Mouse (Mus musculus) limb, embryonic 13.5 days (tissue): ENCODE measurements around the gene Rab5if. TPM values are rescaled to one million over a fixed set of nuclear protein-coding genes. Genes with fewer than 3 reads are reported as not detected.
"Not testable (repeated sequence)": the region's sequence is repeated elsewhere in the genome, so short reads cannot be mapped to it uniquely, and the experiment has no call there.

Experiments used
- ATAC-seq: fragments of 200-750 bp; cut with Nextera tagmentation; 2 replicates; pipeline ENCODE4 v1.8.0; 2017; ENCODE audit warnings: low read depth, moderate number of reproducible peaks, moderate TSS enrichment; ENCODE audit not compliant: low FRiP score
- H3K27ac ChIP-seq: fragments of 300-500 bp; sonication (generic); 2 replicates; pipeline ENCODE4 v1.5.1; 2015; ENCODE audit warnings: inconsistent platforms, mild to moderate bottlenecking, moderate library complexity
- H3K27me3 ChIP-seq: fragments of 300-500 bp; sonication (generic); 2 replicates; pipeline ENCODE4 v1.6.1; 2015; ENCODE audit warnings: mild to moderate bottlenecking, inconsistent platforms
- H3K36me3 ChIP-seq: fragments of 300-500 bp; sonication (generic); 2 replicates; pipeline ENCODE4 v1.6.1; 2015; ENCODE audit warnings: inconsistent platforms, mild to moderate bottlenecking, moderate library complexity
- H3K4me1 ChIP-seq: fragments of 300-500 bp; sonication (generic); 2 replicates; pipeline ENCODE4 v1.6.1; 2015; ENCODE audit warnings: inconsistent platforms
- H3K4me2 ChIP-seq: fragments of 300-500 bp; sonication (generic); replicated peaks from 2 replicates; pipeline ENCODE4 v1.6.1; 2015; ENCODE audit warnings: inconsistent platforms, mild to moderate bottlenecking, moderate library complexity
- H3K4me3 ChIP-seq: fragments of 300-500 bp; sonication (generic); 2 replicates; pipeline ENCODE4 v1.5.1; 2015; ENCODE audit warnings: moderate library complexity, mild to moderate bottlenecking, inconsistent platforms
- H3K9ac ChIP-seq: fragments of 300-500 bp; sonication (generic); 2 replicates; pipeline ENCODE4 v1.6.1; 2015; ENCODE audit warnings: mild to moderate bottlenecking, inconsistent platforms
- H3K9me3 ChIP-seq: fragments of 300-500 bp; sonication (generic); 2 replicates; pipeline ENCODE4 v1.6.1; 2016; ENCODE audit warnings: inconsistent platforms
- WGBS: fragments of 180-500 bp; shearing (Covaris S2); methylation state at CpG from one replicate; pipeline ENCODE4 v1.1.7; 2015; 5-methylcytosine and 5-hydroxymethylcytosine counted together
- polyA plus RNA-seq: library from polyadenylated mRNA; unstranded; fragments of >200 nt; fragmentation: Nextera tagmentation; extraction: Ambion mirVana; gene quantifications from 2 replicates; pipeline ENCODE4 v1.2.1, GENCODE M21; 2015

Rab5if gene
- 153 and 155 TPM in 2 replicates for polyA plus RNA-seq

GRCm38 (mm10) chr2:156862772-156863486, at the start of gene Rab5if:
Gene Rab5if, plus strand, starts transcription at chr2:156863128.
- Histone ChIP-seq H3K4me3 (peak within 1 kb of the TSS; percentile 78), H3K36me3 (peaks cover 36% of the 10 kb centered on the region), H3K9me3 (no peaks in the 10 kb centered on the region), H3K27ac (peak within 1 kb of the TSS; percentile 93), H3K4me2 (peak within 1 kb of the TSS; percentile 91), H3K4me1 (peaks cover 39% of the 10 kb centered on the region), H3K9ac (peak within 1 kb of the TSS; percentile 93), H3K27me3 (no peaks in the 10 kb centered on the region)
- WGBS, result under 1% methylated on average over 79 of the region's 98 CpGs
- ATAC-seq, result peak; percentile 97

DNA sequence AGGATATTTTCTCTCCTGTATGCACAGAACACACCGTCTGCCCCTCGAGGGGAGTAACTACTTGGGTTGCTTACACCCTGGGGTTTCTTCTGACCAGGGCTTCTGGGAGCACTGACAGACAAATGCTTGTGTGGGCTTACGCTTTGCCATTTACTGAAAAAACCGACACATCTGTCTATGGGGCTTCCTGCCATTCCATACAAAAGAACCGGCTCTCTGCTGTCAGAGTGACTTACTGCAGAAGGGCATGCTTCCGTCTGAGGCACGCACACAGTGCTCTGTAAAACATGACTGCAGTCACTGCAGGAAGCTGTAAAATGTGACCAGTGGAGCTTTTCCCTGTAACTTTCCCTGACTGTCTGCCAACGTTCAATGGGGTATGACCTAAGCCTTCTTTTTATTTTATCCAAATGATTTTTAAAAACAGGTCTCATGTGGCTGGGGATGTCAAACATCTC, 48.6 kb upstream of the Rab5if start:
- peaks cover 37% of the 10 kb centered on the region for H3K4me1 ChIP-seq
- H3K4me3 ChIP-seq, result no peak overlapping the region
- H3K27ac ChIP-seq, result peak overlapping the region; percentile 52; the same call in 1 of the 2 replicates
- H3K36me3 ChIP-seq, result no peaks in the 10 kb centered on the region
- WGBS, result 4% methylated on average over 8 of the region's 8 CpGs
- H3K4me2 ChIP-seq, result peak overlapping the region; percentile 31; the same call in 1 of the 2 replicates
- H3K27me3 ChIP-seq, result no peaks in the 10 kb centered on the region
- ATAC-seq, result no peak; the same call in 1 of the 2 replicates
- H3K9ac ChIP-seq, result no peak overlapping the region; the same call in 1 of the 2 replicates
- no peaks in the 10 kb centered on the region for H3K9me3 ChIP-seq

- Histone ChIP-seq H3K4me1 (peaks cover 34% of the 10 kb centered on the region), H3K9me3 (no peaks in the 10 kb centered on the region), H3K9ac (no peak overlapping the region), H3K27me3 (no peaks in the 10 kb centered on the region), H3K4me3 (no peak overlapping the region), H3K27ac (no peak overlapping the region; the same call in 1 of the 2 replicates), H3K4me2 (no peak overlapping the region), H3K36me3 (no peaks in the 10 kb centered on the region)
- ATAC-seq, result no peak
- WGBS, result 21% methylated on average over 5 of the region's 5 CpGs
These were observed 48.0 kb upstream of the Rab5if start for GRCm38 (mm10) chr2:156814893-156815292.

DNA sequence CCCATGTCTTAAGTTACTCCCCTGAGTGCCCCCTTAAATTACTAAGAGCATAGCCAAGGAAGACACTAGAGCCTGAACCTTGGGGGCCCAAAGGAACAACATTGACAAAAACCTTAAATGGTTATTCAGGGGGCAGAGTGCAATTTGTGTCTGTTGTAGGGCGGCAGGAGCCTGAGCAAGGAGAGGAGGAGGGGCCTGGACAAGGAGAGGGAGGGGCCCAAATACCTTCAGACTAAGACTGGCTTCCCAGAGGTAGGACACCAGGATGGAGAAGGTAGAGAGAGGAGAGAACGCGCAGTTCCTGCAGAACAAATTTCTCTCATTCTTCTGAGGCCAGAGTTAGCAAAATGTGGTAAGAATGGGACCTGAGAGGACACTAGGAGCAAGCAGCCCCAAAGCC, 47.5 kb upstream of the Rab5if start:
- Histone ChIP-seq H3K9me3 (no peaks in the 10 kb centered on the region), H3K4me2 (no peak overlapping the region)

DNA sequence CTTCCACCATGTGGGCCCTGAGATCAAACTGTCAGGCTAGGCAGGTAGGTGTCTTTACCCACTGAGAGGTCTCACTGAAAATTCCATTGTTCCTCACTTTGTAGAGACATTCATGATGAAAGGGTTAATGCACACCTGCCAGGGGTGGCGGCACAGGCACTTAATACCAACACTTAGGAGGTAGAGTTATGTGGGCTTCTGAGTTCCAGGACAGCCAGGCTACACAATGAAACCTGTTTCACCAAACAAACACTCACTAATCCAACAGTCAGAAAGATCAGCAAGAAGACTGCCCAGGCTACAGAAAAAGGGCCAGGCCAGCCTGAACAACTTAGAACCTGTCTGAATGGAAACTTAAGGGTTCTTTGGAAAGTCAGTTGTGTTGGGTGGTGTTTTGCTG, 46.8 kb upstream of the Rab5if start:
- 33% methylated on average over 1 of the region's 1 CpGs for WGBS
- H3K4me2 ChIP-seq, result no peak overlapping the region
- no peak overlapping the region for H3K9ac ChIP-seq
- H3K4me3 ChIP-seq, result no peak overlapping the region
- no peak for ATAC-seq
- no peaks in the 10 kb centered on the region for H3K27me3 ChIP-seq
- peaks cover 34% of the 10 kb centered on the region for H3K4me1 ChIP-seq
- no peak overlapping the region for H3K27ac ChIP-seq
- no peaks in the 10 kb centered on the region for H3K36me3 ChIP-seq
- H3K9me3 ChIP-seq, result no peaks in the 10 kb centered on the region

More for the DNA sequence above, 47.5 kb upstream of the Rab5if start:
- H3K4me3 ChIP-seq, result no peak overlapping the region
- H3K4me1 ChIP-seq, result peaks cover 34% of the 10 kb centered on the region
- H3K27ac ChIP-seq, result no peak overlapping the region
- no peaks in the 10 kb centered on the region for H3K36me3 ChIP-seq
- H3K27me3 ChIP-seq, result no peaks in the 10 kb centered on the region
- no peak for ATAC-seq
- WGBS, result 56% methylated on average over 3 of the region's 3 CpGs
- H3K9ac ChIP-seq, result no peak overlapping the region

DNA sequence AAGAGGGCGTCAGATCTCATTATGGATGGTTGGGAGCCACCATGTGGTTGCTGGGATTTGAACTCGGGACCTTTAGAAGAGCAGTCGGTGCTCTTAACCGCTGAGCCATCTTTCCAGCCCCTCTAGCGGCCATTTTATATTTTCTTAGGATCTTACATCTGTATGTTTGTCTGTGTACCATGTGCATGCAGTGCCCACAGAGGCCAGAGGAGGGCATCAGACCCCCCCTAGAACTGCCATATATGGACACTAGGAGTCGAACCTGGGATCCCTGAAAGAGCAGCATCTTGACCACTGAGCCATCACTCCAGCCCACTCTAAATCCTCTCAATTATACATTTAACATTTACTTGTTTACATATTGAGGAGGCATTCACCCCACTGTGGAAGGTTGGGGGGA, 37.8 kb upstream of the Rab5if start:
- ATAC-seq, H3K27ac ChIP-seq, H3K9ac ChIP-seq, H3K4me2 ChIP-seq, H3K4me1 ChIP-seq, H3K4me3 ChIP-seq, H3K27me3 ChIP-seq: not testable (repeated sequence)
- H3K9me3 ChIP-seq, result peaks cover 11% of the 10 kb centered on the region; the same call in 1 of the 2 replicates
- peaks cover 11% of the 10 kb centered on the region for H3K36me3 ChIP-seq
- WGBS, result 81% methylated on average over 6 of the region's 6 CpGs

DNA sequence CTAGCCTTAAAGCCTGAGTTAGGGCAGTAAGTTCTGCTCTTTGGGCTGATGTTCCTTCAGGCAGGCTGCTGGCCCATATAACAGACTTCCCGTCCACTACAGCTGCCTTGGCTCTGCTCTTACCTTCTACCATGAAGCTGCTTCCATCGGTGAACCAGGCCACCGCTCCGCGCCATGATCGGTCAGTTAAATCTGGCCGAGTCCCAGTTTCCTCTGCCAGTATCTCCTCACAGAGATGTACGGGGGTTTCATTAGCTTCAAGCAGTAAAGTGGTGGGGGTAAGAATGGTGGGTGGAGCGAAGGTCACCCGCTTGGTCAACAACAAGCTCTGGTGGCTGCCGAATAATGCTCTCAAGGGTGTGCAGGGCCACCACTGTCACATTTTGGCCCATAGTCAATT, 28.6 kb upstream of the Rab5if start:
- Histone ChIP-seq H3K4me3 (no peak overlapping the region), H3K9ac (no peak overlapping the region), H3K27ac (no peak overlapping the region), H3K4me2 (no peak overlapping the region), H3K27me3 (no peaks in the 10 kb centered on the region), H3K9me3 (peaks cover 31% of the 10 kb centered on the region), H3K36me3 (peaks cover 84% of the 10 kb centered on the region), H3K4me1 (peaks cover 14% of the 10 kb centered on the region)
- ATAC-seq, result no peak
- WGBS, result 97% methylated on average over 11 of the region's 11 CpGs

DNA sequence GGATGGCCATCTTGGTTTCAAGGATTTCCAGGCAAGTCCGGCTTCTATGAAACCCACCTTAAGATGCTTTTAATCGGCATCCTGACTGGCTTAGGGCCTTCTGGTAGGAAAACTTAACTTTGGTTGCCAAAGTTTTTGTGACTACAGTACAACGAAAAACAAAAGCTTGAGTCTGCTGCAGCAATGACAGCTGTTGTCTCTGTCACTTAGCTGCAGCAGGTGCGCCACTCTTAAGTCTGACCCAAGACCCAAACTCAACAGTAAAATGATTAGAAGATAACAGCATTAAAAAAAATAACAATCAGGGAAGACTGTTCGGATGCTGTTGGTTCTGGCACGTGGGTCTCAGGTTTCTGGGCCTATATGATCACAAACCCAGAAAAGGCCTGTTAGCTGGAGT, 24.1 kb upstream of the Rab5if start:
- WGBS, result 62% methylated on average over 6 of the region's 6 CpGs
- no peak for ATAC-seq
- peak overlapping the region; percentile 87 for H3K27ac ChIP-seq
- H3K9ac ChIP-seq, result peak overlapping the region; percentile 68
- peak overlapping the region; percentile 87 for H3K4me2 ChIP-seq
- H3K9me3 ChIP-seq, result no peaks in the 10 kb centered on the region
- H3K4me1 ChIP-seq, result peaks cover 40% of the 10 kb centered on the region
- H3K27me3 ChIP-seq, result no peaks in the 10 kb centered on the region
- peaks cover 40% of the 10 kb centered on the region for H3K36me3 ChIP-seq
- H3K4me3 ChIP-seq, result peak overlapping the region; percentile 91

DNA sequence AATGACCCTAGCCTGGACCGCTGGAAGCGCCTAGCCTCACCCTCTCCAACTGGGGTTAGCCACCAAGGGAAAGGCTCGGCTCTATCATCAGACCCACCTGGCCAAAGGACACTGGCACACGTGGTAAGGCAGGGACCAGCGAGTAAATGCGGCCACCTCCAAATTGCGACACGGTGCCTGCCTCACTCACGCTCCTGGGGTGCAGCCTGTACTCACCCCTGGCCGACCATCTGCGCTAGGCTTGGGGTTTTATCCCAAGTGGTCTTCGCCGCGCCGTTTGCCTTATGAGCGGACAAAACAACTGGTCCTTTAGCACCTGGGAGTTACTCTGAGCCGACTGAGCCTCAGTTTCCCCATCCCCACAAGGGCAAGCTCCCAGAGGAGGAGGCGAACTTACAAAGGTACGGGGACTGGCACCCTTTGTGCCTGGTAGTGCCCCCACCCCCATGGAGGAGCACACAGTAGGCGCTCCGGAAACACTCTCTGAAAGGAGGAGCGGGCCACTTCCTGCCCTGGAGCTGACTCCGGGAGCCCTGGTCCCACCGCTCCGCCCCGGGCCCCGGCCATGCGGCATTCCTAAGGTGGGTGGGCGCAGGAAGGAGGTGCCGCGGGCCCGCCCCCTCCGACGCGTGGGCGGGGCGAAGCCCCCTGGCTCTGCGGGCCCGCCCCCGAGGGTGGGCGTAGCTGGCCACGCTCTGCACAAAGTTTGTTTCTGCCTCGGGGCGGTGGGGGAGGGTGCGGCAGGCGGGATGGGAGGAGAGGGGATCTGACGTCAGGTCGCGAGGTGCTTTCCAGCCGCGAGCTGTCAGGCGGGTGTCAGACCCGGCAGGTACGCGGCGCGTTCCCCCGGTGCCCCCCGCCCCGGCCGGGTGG, 23.4 kb upstream of the Rab5if start, which contains the start of gene Tgif2:
Tgif2 (plus strand) TSS at position 689 of the 873 bp plus-strand sequence.
- ATAC-seq, result peak; percentile 88
- peaks cover 37% of the 10 kb centered on the region for H3K36me3 ChIP-seq

GRCm38 (mm10) chr2:156840301-156841027, 22.5 kb upstream of the Rab5if start:
- Histone ChIP-seq H3K4me3 (peak overlapping the region; percentile 91), H3K36me3 (peaks cover 37% of the 10 kb centered on the region), H3K9ac (peak overlapping the region; percentile 93), H3K9me3 (no peaks in the 10 kb centered on the region), H3K27me3 (no peaks in the 10 kb centered on the region), H3K4me1 (peaks cover 56% of the 10 kb centered on the region), H3K4me2 (peak overlapping the region; percentile 87), H3K27ac (peak overlapping the region; percentile 98)
- ATAC-seq, result peak; percentile 33
- under 1% methylated on average over 63 of the region's 79 CpGs for WGBS

More for the DNA sequence above, 23.4 kb upstream of the Rab5if start, which contains the start of gene Tgif2:
- Histone ChIP-seq H3K4me2 (peak within 1 kb of the TSS; percentile 87), H3K27ac (peak within 1 kb of the TSS; percentile 98), H3K9me3 (no peaks in the 10 kb centered on the region), H3K4me1 (peaks cover 47% of the 10 kb centered on the region), H3K9ac (peak within 1 kb of the TSS; percentile 93), H3K4me3 (peak within 1 kb of the TSS; percentile 91), H3K27me3 (no peaks in the 10 kb centered on the region)
- under 1% methylated on average over 61 of the region's 61 CpGs for WGBS

DNA sequence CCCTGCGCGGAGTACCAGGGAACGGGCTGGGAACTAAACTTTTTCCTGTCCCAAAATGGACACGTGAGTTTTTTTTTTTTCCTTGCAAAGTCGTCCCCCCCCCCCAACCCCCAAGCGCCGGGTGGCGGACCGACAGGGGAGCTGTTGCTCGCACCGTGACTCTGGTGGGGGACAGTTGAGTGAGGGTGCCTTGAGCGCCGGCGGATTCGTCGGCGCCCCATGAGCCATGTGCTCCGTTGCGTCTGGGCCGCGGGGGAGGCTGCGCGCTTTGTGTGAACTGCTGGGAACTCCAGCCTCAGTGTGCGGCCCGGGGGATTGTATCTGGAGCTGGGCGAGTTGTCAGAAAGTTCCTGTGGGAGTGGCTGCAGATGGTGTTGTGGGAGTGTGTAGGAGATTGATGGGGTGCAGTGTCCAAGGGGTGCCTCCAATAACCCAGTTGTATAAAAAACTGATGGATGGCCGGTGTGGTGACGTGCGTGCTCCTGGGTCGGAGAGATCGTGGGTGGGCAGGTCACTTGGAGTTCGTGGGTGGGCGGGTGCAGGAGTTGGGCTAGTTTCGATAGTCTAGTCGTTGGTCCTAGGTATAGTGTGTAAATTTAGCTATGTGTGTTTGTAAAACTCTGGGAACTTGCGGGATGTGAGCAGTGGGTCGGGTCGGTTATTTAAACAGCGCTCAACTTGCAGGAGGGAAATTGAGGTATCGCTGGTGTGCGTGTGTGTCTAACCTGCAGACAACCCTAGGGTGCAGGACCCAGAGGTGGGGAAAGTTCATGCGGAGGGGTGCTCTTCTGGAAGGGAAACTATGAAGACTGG, 21.7 kb upstream of the Rab5if start:
- H3K9me3 ChIP-seq, result no peaks in the 10 kb centered on the region
- WGBS, result under 1% methylated on average over 39 of the region's 42 CpGs
- no peaks in the 10 kb centered on the region for H3K27me3 ChIP-seq
- peak overlapping the region; percentile 98 for H3K27ac ChIP-seq
- H3K4me2 ChIP-seq, result peak overlapping the region; percentile 87
- H3K9ac ChIP-seq, result peak overlapping the region; percentile 93
- H3K4me1 ChIP-seq, result peaks cover 64% of the 10 kb centered on the region
- H3K36me3 ChIP-seq, result peaks cover 37% of the 10 kb centered on the region
- H3K4me3 ChIP-seq, result peak overlapping the region; percentile 91
- ATAC-seq, result 0 out of 2 replicates have a peak, but pooled peaks have one; percentile 3
